Mouse (Mus musculus): Measurements from ENCODE around the gene Nfe2l1. TPM values are rescaled to one million over a fixed set of nuclear protein-coding genes. Genes with fewer than 3 reads are reported as not detected.

The Nfe2l1 gene
- 100 to 1,000 TPM; 258 to 264 TPM for total RNA-seq (2021)

GRCm38 (mm10) chr11:96829813-96830538 lies at the start of gene Nfe2l1:
Gene Nfe2l1 (minus strand): TSS chr11:96829968.
- peak; percentile 99 to 100 for DNase-seq (ENCODE audit: low spot score in 2 of 2)
- intact Hi-C loops (cut with DNase I): no loop called here

GRCm38 (mm10) chr11:96879359-96879758 lies 49.6 kb upstream of the Nfe2l1 start:
- no peak for DNase-seq (ENCODE audit: low spot score in 2 of 2)
- intact Hi-C loops (cut with DNase I): no loop called here

GRCm38 (mm10) chr11:96878715-96879114 lies 48.9 kb upstream of the Nfe2l1 start:
- intact Hi-C loops (cut with DNase I): no loop called here
- no peak for DNase-seq (ENCODE audit: low spot score in 2 of 2)

GRCm38 (mm10) chr11:96877071-96877470 lies 47.3 kb upstream of the Nfe2l1 start:
- intact Hi-C loops (cut with DNase I): no loop called here

GRCm38 (mm10) chr11:96876300-96877040 lies 46.7 kb upstream of the Nfe2l1 start:
- DNase-seq (ENCODE audit: low spot score in 2 of 2): peak in 1 of 2 experiments; percentile 33
- intact Hi-C loops (cut with DNase I): no loop called here

More at GRCm38 (mm10) chr11:96877071-96877470, 47.3 kb upstream of the Nfe2l1 start:
- DNase-seq (ENCODE audit: low spot score in 2 of 2): no peak

GRCm38 (mm10) chr11:96875745-96876144 lies 46.0 kb upstream of the Nfe2l1 start:
- peak; percentile 87 to 90 for DNase-seq (ENCODE audit: low spot score in 2 of 2)

GRCm38 (mm10) chr11:96875270-96875669 lies 45.5 kb upstream of the Nfe2l1 start:
- DNase-seq (ENCODE audit: low spot score in 2 of 2): no peak
- intact Hi-C loops (cut with DNase I): no loop called here

More at GRCm38 (mm10) chr11:96875745-96876144, 46.0 kb upstream of the Nfe2l1 start:
- intact Hi-C loops (cut with DNase I): no loop called here

GRCm38 (mm10) chr11:96873601-96874140 lies 43.9 kb upstream of the Nfe2l1 start:
- intact Hi-C loops (cut with DNase I): no loop called here
- DNase-seq (ENCODE audit: low spot score in 2 of 2): no peak

- intact Hi-C loops (cut with DNase I): no loop called here
- DNase-seq (ENCODE audit: low spot score in 2 of 2): peak in 1 of 2 experiments; percentile 43
Measured at GRCm38 (mm10) chr11:96872441-96873379, 42.9 kb upstream of the Nfe2l1 start.

GRCm38 (mm10) chr11:96867149-96867548 lies 37.4 kb upstream of the Nfe2l1 start:
- peak; percentile 72 to 77 for DNase-seq (ENCODE audit: low spot score in 2 of 2)
- intact Hi-C loops (cut with DNase I): loop anchor here (1.0 to 5.0 kb wide), 2 partner anchors 43 to 95 kb away; no protein-coding TSS in a partner anchor

- peak in 1 of 2 experiments; percentile 38 for DNase-seq (ENCODE audit: low spot score in 2 of 2)
- intact Hi-C loops (cut with DNase I): loop anchor here (2.0 to 5.0 kb wide), 2 partner anchors 311 to 585 kb away; no protein-coding TSS in a partner anchor
Measured at GRCm38 (mm10) chr11:96863206-96863995, 33.6 kb upstream of the Nfe2l1 start.

- intact Hi-C loops (cut with DNase I): loop anchor here (2.0 to 5.0 kb wide), 2 partner anchors 310 to 584 kb away; no protein-coding TSS in a partner anchor
Measured at GRCm38 (mm10) chr11:96862534-96862933, 32.8 kb upstream of the Nfe2l1 start.

GRCm38 (mm10) chr11:96861878-96862289 lies 32.1 kb upstream of the Nfe2l1 start:
- intact Hi-C loops (cut with DNase I): loop anchor here (1.0 to 5.0 kb wide), 6 partner anchors 37 to 583 kb away; partner anchors contain the start of genes Cbx1 and Snx11
- peak; percentile 93 to 95 for DNase-seq (ENCODE audit: low spot score in 2 of 2)

More at GRCm38 (mm10) chr11:96862534-96862933, 32.8 kb upstream of the Nfe2l1 start:
- DNase-seq (ENCODE audit: low spot score in 2 of 2): no peak

- intact Hi-C loops (cut with DNase I): loop anchor here (1.0 to 5.0 kb wide), 5 partner anchors 37 to 309 kb away; partner anchors contain the start of genes Cbx1 and Snx11
- peak in 1 of 2 experiments; percentile 60 for DNase-seq (ENCODE audit: low spot score in 2 of 2)
Measured at GRCm38 (mm10) chr11:96861446-96861845, 31.7 kb upstream of the Nfe2l1 start.

GRCm38 (mm10) chr11:96860564-96860963 lies 30.8 kb upstream of the Nfe2l1 start:
- DNase-seq (ENCODE audit: low spot score in 2 of 2): peak; percentile 58 to 74
- intact Hi-C loops (cut with DNase I): loop anchor here (2.0 to 5.0 kb wide), 4 partner anchors 36 to 308 kb away; partner anchors contain the start of gene Cbx1

GRCm38 (mm10) chr11:96859635-96860034 lies 29.9 kb upstream of the Nfe2l1 start:
- intact Hi-C loops (cut with DNase I): loop anchor here (2.0 to 5.0 kb wide), 4 partner anchors 35 to 307 kb away; partner anchors contain the start of gene Cbx1
- DNase-seq (ENCODE audit: low spot score in 2 of 2): no peak

GRCm38 (mm10) chr11:96857446-96857845 lies 27.7 kb upstream of the Nfe2l1 start:
- intact Hi-C loops (cut with DNase I): no loop called here
- DNase-seq (ENCODE audit: low spot score in 2 of 2): no peak

Measured in left cerebral cortex, postnatal 25 days (tissue).